Mouse (Mus musculus) adrenal gland (tissue): Measurements from ENCODE around the gene Fancd2os.

Source experiments
- intact Hi-C: fragments of 180-260 bp; cut with DNase I; formaldehyde crosslinking; loops from one replicate; pipeline ENCODE4 v1.15.1; 2025

The Fancd2os gene

GRCm38 (mm10) chr6:113608871-113609270 is 8.4 kb upstream of the Fancd2os start:
- intact Hi-C loops, result no loop called here

GRCm38 (mm10) chr6:113605224-113605545 is 4.7 kb upstream of the Fancd2os start:
- intact Hi-C loops, result no loop called here

- intact Hi-C loops, result loop anchor here (5.0 kb wide), 1 partner anchor 112 kb away; no protein-coding TSS in a partner anchor
Measured at GRCm38 (mm10) chr6:113604432-113605223, 4.1 kb upstream of the Fancd2os start, which contains the start of gene Brk1. Brk1 (plus strand) TSS chr6:113604772.

GRCm38 (mm10) chr6:113603993-113604392 is 3.5 kb upstream of the Fancd2os start:
- intact Hi-C loops, result loop anchor here (5.0 kb wide), 1 partner anchor 112 kb away; no protein-coding TSS in a partner anchor

GRCm38 (mm10) chr6:113602821-113603220 is 2.3 kb upstream of the Fancd2os start:
- intact Hi-C loops, result loop anchor here (5.0 kb wide), 1 partner anchor 111 kb away; no protein-coding TSS in a partner anchor

GRCm38 (mm10) chr6:113599833-113600232 is 682 bp downstream of the Fancd2os start:
- intact Hi-C loops, result loop anchor here (5.0 kb wide), 1 partner anchor 108 kb away; no protein-coding TSS in a partner anchor

- intact Hi-C loops, result no loop called here
Measured at GRCm38 (mm10) chr6:113597945-113598344, 2.6 kb downstream of the Fancd2os start.

GRCm38 (mm10) chr6:113592637-113593036 is 7.9 kb downstream of the Fancd2os start:
- intact Hi-C loops, result no loop called here

- intact Hi-C loops, result no loop called here
Measured at GRCm38 (mm10) chr6:113586466-113587183, 13.9 kb downstream of the Fancd2os start.

- intact Hi-C loops, result no loop called here
Measured at GRCm38 (mm10) chr6:113585065-113585464, 15.4 kb downstream of the Fancd2os start.

GRCm38 (mm10) chr6:113583023-113583422 is 17.5 kb downstream of the Fancd2os start:
- intact Hi-C loops, result no loop called here

GRCm38 (mm10) chr6:113579306-113579705 is 21.2 kb downstream of the Fancd2os start:
- intact Hi-C loops, result no loop called here

- intact Hi-C loops, result no loop called here
Measured at GRCm38 (mm10) chr6:113576044-113576443, 24.5 kb downstream of the Fancd2os start.

- intact Hi-C loops, result no loop called here
Measured at GRCm38 (mm10) chr6:113564557-113564956, 36.0 kb downstream of the Fancd2os start.

- intact Hi-C loops, result no loop called here
Measured at GRCm38 (mm10) chr6:113559736-113560135, 40.8 kb downstream of the Fancd2os start.
